ENCODE assay signal across 8 mouse cellular contexts in genomic region chr7:75927537-75927936, GRCm38 (mm10).
DNase-seq lines count a peak whose midpoint lies in the region; ATAC-seq and TF ChIP-seq lines count a peak whose summit lies in the region.

No protein-coding gene starts in this region.

- peak; percentile 18 for DNase-seq in cerebellum, adult 9-10 months
- DNase-seq in cerebellum, adult 11 months: no peak
- DNase-seq in right cerebral cortex, postnatal 10 days (ENCODE audit: low spot score in 2 of 2): peak; percentile 42 to 47
- no peak for DNase-seq in right cerebral cortex, postnatal 14 days
- DNase-seq in left cerebral cortex, adult 2 months (ENCODE audit: extremely low spot score in 1 of 2, low spot score in 2 of 2): peak in 1 of 2 experiments; percentile 33
- no peak for DNase-seq in urinary bladder, postnatal 36 days (ENCODE audit: low spot score in 2 of 2)

- intact Hi-C loops in left cerebral cortex, adult 2 months (cut with DNase I): loop anchor here (1.0 to 10.0 kb wide), 3 partner anchors 357 to 1015 kb away; no protein-coding TSS in a partner anchor

- no peaks in the 10 kb centered on the region for H3K27me3 ChIP-seq in neural tube, embryonic 14.5 days (ENCODE audit: control insufficient read depth, insufficient read depth, low read length)

- H3K4me3 ChIP-seq in left cerebral cortex, adult 2 months: no peak overlapping the region
- no peak overlapping the region for H3K4me3 ChIP-seq in neural tube, embryonic 14.5 days (ENCODE audit: low read depth, low read length)

- H3K4me2 ChIP-seq in neural tube, embryonic 14.5 days (ENCODE audit: low read depth, low read length): no peak overlapping the region

- H3K9ac ChIP-seq in neural tube, embryonic 14.5 days (replicated peaks; ENCODE audit: low read depth, low read length): no peak overlapping the region

- H3K4me1 ChIP-seq in neural tube, embryonic 14.5 days (ENCODE audit: control insufficient read depth, insufficient read depth, low read length): no peaks in the 10 kb centered on the region

- H3K27ac ChIP-seq in left cerebral cortex, adult 2 months: no peak overlapping the region
- H3K27ac ChIP-seq in neural tube, embryonic 14.5 days (ENCODE audit: low read depth, low read length): no peak overlapping the region

- no peaks in the 10 kb centered on the region for H3K9me3 ChIP-seq in neural tube, embryonic 14.5 days (ENCODE audit: control insufficient read depth, low read length)

- TF ChIP-seq CTCF in left cerebral cortex, adult 2 months (IDR thresholded peaks at IDR 0.05): peak; percentile 80

- peak; percentile 71 for ATAC-seq in granulocyte monocyte progenitor cell, adult 5-6 weeks (replicated peaks; ENCODE audit: poor library complexity, severe bottlenecking)
- ATAC-seq in neural tube, embryonic 14.5 days (ENCODE audit: low read depth): peak; percentile 84

- H3K36me3 ChIP-seq in neural tube, embryonic 14.5 days (ENCODE audit: control insufficient read depth, insufficient read depth, low read length): no peaks in the 10 kb centered on the region

- WGBS in neural tube, embryonic 14.5 days: 28% methylated on average over 4 of the region's 4 CpGs

Comparison
In these comparisons a context has a peak if more than half of its experiments do, and no peak if none do; other contexts are left out.
1. DNase-seq: peak in cerebellum, adult 9-10 months (single experiment) and right cerebral cortex, postnatal 10 days (2 of 2); none in cerebellum, adult 11 months (single experiment), right cerebral cortex, postnatal 14 days (single experiment) and urinary bladder, postnatal 36 days (0 of 2).